Mouse (Mus musculus) testis, adult 2 months (tissue): Measurements from ENCODE around the gene Mcfd2. TPM values are rescaled to one million over a fixed set of nuclear protein-coding genes. Genes with fewer than 3 reads are reported as not detected.

Experiments used
- H3K27ac ChIP-seq: fragments of 200-500 bp; 2 replicates; pipeline ENCODE4 v1.5.1; 2012; ENCODE audit warnings: low read depth, low read length; ENCODE audit not compliant: control insufficient read depth, insufficient read depth
- H3K27me3 ChIP-seq: fragments of 200-500 bp; 2 replicates; pipeline ENCODE4 v1.6.1; 2012; ENCODE audit warnings: mild to moderate bottlenecking, low read length, moderate library complexity; ENCODE audit not compliant: control insufficient read depth, insufficient read depth
- H3K36me3 ChIP-seq: fragments of 200-500 bp; 2 replicates; pipeline ENCODE4 v1.6.1; 2012; ENCODE audit warnings: mild to moderate bottlenecking, low read length; ENCODE audit not compliant: control insufficient read depth, insufficient read depth
- H3K4me1 ChIP-seq: fragments of 200-500 bp; 2 replicates; pipeline ENCODE4 v1.6.1; 2012; ENCODE audit warnings: low read length; ENCODE audit not compliant: control insufficient read depth, insufficient read depth
- H3K4me3 ChIP-seq: fragments of 200-500 bp; 2 replicates; pipeline ENCODE4 v1.5.1; 2012; ENCODE audit warnings: low read depth, mild to moderate bottlenecking, low read length, moderate library complexity, mixed read lengths; ENCODE audit not compliant: control insufficient read depth
- CTCF ChIP-seq: fragments of 200-500 bp; IDR thresholded peaks from 2 replicates; pipeline ENCODE4 v1.5.1; 2012; ENCODE audit warnings: low read depth, mild to moderate bottlenecking, inconsistent platforms, low read length, moderate library complexity; ENCODE audit not compliant: control insufficient read depth, insufficient read depth, insufficient replicate concordance
- POLR2A ChIP-seq: fragments of 200-500 bp; IDR thresholded peaks from 2 replicates; pipeline ENCODE4 v1.6.1; 2012; ENCODE audit warnings: low read depth, mild to moderate bottlenecking, inconsistent platforms, low read length, moderate library complexity; ENCODE audit not compliant: control insufficient read depth
- polyA plus RNA-seq: library from polyadenylated mRNA; depleted of rRNA; stranded (reverse); fragments of >200 nt; gene quantifications from 2 replicates; pipeline ENCODE4 v1.2.3, GENCODE M21; 2012; rRNA removed

The Mcfd2 gene
- 34.0 and 40.4 TPM in 2 replicates for polyA plus RNA-seq

DNA sequence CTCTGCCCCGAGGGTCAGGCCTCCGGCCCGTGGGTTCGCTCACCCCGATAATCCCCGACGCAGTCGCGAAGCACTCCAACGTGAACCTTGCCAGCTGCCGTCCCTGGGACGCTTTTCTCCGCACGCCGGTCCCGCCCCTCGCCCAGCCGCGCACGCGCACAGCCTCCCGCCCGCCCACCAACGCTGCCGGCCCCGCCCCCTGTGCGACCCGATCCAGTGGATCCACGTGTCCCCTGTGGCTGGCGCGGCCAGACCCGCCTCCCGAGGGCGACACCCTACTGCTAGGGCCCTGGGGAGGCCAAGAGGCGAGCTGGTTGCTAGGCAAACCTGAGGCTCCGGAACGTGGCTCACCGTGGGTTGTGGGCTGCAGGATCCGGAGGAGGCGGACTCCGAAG is at the start of gene Mcfd2:
Gene Mcfd2 (minus strand): TSS at position 144 of the 395 bp plus-strand sequence.
- Histone ChIP-seq H3K4me3 (peak within 1 kb of the TSS; percentile 91), H3K36me3 (no peaks in the 10 kb centered on the region), H3K4me1 (peaks cover 7% of the 10 kb centered on the region), H3K27me3 (no peaks in the 10 kb centered on the region), H3K27ac (peak within 1 kb of the TSS; percentile 91)
- TF ChIP-seq POLR2A (peak; percentile 92), CTCF (no peak)

DNA sequence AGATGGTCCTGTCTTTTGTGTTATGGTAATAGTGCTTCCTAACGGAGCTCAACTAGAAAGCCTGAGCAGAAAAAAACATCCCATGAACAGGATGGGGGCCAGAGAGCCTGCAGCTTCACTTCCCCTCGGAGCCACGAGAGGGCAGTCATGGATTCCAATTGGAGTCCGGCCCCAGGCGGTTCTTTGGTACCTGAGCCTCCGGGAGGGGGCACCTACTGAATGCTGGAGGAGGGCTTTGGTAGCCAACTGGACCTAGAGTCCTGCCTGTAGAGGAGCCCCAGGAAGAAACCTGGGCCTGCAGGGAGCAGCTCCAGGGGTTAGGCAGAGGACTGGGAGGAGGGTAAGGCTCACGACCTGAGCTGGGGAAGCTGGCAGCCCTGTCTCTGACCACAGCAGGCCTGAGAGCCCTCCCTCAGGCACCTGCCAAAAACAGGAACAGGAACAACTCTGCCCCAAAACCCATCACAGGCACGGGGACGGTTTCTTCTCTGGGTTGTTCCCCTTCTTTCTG is 49.3 kb upstream of the Mcfd2 start:
- Histone ChIP-seq H3K27me3 (no peaks in the 10 kb centered on the region), H3K27ac (no peak overlapping the region), H3K36me3 (no peaks in the 10 kb centered on the region), H3K4me1 (peaks cover 3% of the 10 kb centered on the region; the same call in 1 of the 2 replicates), H3K4me3 (no peak overlapping the region)
- TF ChIP-seq POLR2A = no peak
- TF ChIP-seq CTCF = peak; percentile 60; the same call in 1 of the 2 replicates

GRCm38 (mm10) chr17:87314530-87314946 is 48.8 kb upstream of the Mcfd2 start:
- Histone ChIP-seq H3K36me3 (no peaks in the 10 kb centered on the region), H3K27ac (no peak overlapping the region), H3K4me3 (no peak overlapping the region), H3K4me1 (peaks cover 3% of the 10 kb centered on the region; the same call in 1 of the 2 replicates), H3K27me3 (no peaks in the 10 kb centered on the region)
- TF ChIP-seq POLR2A (no peak), CTCF (no peak)

GRCm38 (mm10) chr17:87314121-87314520 is 48.4 kb upstream of the Mcfd2 start:
- Histone ChIP-seq H3K36me3 (no peaks in the 10 kb centered on the region), H3K4me3 (no peak overlapping the region), H3K4me1 (peaks cover 3% of the 10 kb centered on the region; the same call in 1 of the 2 replicates), H3K27me3 (no peaks in the 10 kb centered on the region), H3K27ac (no peak overlapping the region)
- TF ChIP-seq POLR2A = no peak
- TF ChIP-seq CTCF = no peak

DNA sequence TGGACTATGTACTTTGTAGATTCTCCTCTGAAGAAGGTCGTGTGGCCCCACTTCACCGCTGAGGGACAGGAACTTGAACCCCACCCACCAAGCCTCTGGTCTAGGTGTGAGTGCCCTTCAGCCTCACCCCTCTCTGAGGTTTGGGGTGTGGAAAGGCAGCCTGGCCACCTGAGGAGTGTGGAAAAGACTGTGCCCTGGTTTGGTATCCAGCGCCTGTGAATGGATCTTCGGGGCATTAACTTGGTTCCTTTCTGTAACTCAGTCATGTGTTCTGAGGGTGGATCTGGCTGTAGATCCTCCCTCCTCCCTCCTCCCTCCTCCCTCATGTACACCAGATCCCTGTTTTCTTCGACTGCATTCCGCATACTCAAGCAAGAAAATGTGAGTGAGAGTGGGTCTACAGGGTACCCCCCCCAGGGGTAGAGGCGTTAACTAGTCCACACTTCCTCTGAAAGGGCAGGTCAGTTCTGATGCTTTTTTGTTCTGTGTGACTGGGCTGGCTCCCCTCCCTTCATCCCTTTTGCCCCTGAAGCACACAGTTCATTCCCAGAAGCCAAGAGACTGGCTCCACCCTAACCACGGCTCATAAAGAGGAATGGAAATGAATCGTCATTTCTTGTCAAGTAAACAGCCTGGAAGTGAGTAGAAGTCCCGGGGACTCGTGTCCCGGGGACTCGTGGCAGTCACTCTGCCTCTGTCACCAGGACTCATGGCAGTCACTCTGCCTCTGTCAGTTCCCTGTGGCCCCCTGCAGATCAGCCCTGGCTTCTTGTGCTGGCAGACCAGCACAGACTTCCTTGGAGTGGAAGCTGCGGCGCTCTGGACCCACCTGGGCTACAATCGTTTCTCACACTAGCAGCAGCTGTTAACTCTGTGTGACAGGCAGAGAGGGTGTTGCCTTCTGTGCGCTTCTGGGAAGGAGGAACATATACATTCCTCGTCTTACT is 47.5 kb upstream of the Mcfd2 start:
- Histone ChIP-seq H3K4me3 (no peak overlapping the region; the same call in 1 of the 2 replicates), H3K27me3 (no peaks in the 10 kb centered on the region), H3K4me1 (peaks cover 3% of the 10 kb centered on the region; the same call in 1 of the 2 replicates), H3K27ac (no peak overlapping the region), H3K36me3 (no peaks in the 10 kb centered on the region)
- TF ChIP-seq POLR2A (no peak), CTCF (no peak)

DNA sequence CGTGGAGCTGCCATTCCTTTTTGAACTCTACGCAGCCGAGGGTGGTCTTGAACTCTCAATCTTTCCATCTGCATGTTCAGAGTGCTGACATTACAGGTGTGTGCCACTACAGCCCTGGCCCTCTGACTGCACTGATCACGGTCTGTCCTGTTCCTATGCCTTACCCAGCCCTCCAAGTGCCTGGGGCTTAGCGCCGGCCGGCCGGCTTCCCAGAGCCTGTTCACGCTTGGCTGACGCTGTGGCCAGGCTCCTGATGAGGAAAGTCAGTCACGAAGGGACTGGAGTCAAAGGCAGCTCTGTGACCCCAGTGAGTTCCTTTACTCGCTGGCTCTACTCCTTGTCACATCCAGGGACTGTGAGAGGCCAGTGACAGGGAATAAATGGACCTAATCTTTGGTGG is 46.6 kb upstream of the Mcfd2 start:
- Histone ChIP-seq H3K27ac (no peak overlapping the region), H3K4me3 (no peak overlapping the region), H3K4me1 (peaks cover 3% of the 10 kb centered on the region; the same call in 1 of the 2 replicates), H3K36me3 (no peaks in the 10 kb centered on the region), H3K27me3 (no peaks in the 10 kb centered on the region)
- no peak for TF ChIP-seq CTCF
- no peak for TF ChIP-seq POLR2A

DNA sequence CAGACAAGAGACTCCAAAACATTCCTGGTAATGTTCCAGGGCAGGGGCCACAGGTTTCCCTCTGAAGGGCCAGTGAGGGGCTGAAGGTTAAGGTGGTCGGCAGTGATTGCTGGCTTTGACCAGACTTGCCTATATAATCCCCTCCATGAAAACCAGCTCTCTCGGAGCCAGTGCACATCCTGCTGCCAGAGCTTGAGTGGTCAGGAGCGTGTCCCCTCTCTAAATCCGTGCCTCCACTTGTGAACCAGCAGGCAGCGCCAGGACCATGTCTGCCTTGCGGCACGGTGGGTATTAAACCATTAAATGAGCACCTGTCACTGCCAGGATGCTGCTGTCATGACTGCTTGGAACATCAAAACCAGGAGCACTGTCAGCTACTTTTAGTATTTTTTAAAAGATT is 44.8 kb upstream of the Mcfd2 start:
- H3K36me3 ChIP-seq = no peaks in the 10 kb centered on the region
- TF ChIP-seq POLR2A (no peak), CTCF (no peak)
- H3K4me3 ChIP-seq = no peak overlapping the region
- peaks cover 3% of the 10 kb centered on the region; the same call in 1 of the 2 replicates for H3K4me1 ChIP-seq
- no peak overlapping the region for H3K27ac ChIP-seq
- H3K27me3 ChIP-seq = no peaks in the 10 kb centered on the region
